Mouse (Mus musculus) hindbrain, embryonic 14.5 days (tissue): ENCODE measurements around the gene Cdk2ap1. TPM values are rescaled to one million over a fixed set of nuclear protein-coding genes. Genes with fewer than 3 reads are reported as not detected.
A peak's percentile ranks its signal among the peaks of the same experiment; 100 is the strongest.
"Not testable (repeated sequence)": the region's sequence is repeated elsewhere in the genome, so short reads cannot be mapped to it uniquely, and the experiment has no call there.

Experiments
- ATAC-seq: fragments of 200-750 bp; cut with Nextera tagmentation; 2 replicates; pipeline ENCODE4 v1.8.0; 2017; ENCODE audit warnings: moderate number of reproducible peaks, mild to moderate bottlenecking, moderate TSS enrichment, moderate library complexity; ENCODE audit not compliant: low FRiP score
- DNase-seq: peaks from one replicate; pipeline ENCODE4 v3.0.0-alpha.2; 2015; ENCODE audit warnings: low spot score
- H3K27ac ChIP-seq: fragments of 300-500 bp; sonication (generic); 2 replicates; pipeline ENCODE4 v1.5.1; 2014; ENCODE audit warnings: mild to moderate bottlenecking, moderate library complexity
- H3K27me3 ChIP-seq: fragments of 300-500 bp; sonication (generic); 2 replicates; pipeline ENCODE4 v1.6.1; 2014; ENCODE audit warnings: mild to moderate bottlenecking, low read length, mixed read lengths; ENCODE audit not compliant: control insufficient read depth, insufficient read depth
- H3K36me3 ChIP-seq: fragments of 300-500 bp; sonication (generic); replicated peaks from 2 replicates; pipeline ENCODE4 v1.6.1; 2014; ENCODE audit not compliant: control insufficient read depth, insufficient read depth
- H3K4me1 ChIP-seq: fragments of 300-500 bp; sonication (generic); replicated peaks from 2 replicates; pipeline ENCODE4 v1.6.1; 2014; ENCODE audit warnings: antibody characterized with exemption, low read length, mixed read lengths; ENCODE audit not compliant: control insufficient read depth, insufficient read depth
- H3K4me2 ChIP-seq: fragments of 300-500 bp; sonication (generic); replicated peaks from 2 replicates; pipeline ENCODE4 v1.6.1; 2014; ENCODE audit warnings: mild to moderate bottlenecking, moderate library complexity
- H3K4me3 ChIP-seq: fragments of 300-500 bp; sonication (generic); replicated peaks from 2 replicates; pipeline ENCODE4 v1.5.1; 2014; ENCODE audit warnings: mild to moderate bottlenecking, low read length
- H3K9ac ChIP-seq: fragments of 300-500 bp; sonication (generic); 2 replicates; pipeline ENCODE4 v1.6.1; 2014
- H3K9me3 ChIP-seq: fragments of 300-500 bp; sonication (generic); 2 replicates; pipeline ENCODE4 v1.6.1; 2016; ENCODE audit warnings: low read length; ENCODE audit not compliant: control insufficient read depth
- WGBS: fragments of 180-500 bp; shearing (Covaris S2); extraction: QIAGEN DNeasy Blood & Tissue Kit; methylation state at CpG from one replicate; pipeline ENCODE4 v1.1.7; 2014; 5-methylcytosine and 5-hydroxymethylcytosine counted together
- polyA plus RNA-seq: library from polyadenylated mRNA; unstranded; fragments of >200 nt; fragmentation: Nextera tagmentation; extraction: Ambion mirVana; gene quantifications from 2 replicates; pipeline ENCODE4 v1.2.1, GENCODE M21; 2014

The Cdk2ap1 gene
- polyA plus RNA-seq, 1 experiment from 2014 or later = 70.7 TPM

DNA sequence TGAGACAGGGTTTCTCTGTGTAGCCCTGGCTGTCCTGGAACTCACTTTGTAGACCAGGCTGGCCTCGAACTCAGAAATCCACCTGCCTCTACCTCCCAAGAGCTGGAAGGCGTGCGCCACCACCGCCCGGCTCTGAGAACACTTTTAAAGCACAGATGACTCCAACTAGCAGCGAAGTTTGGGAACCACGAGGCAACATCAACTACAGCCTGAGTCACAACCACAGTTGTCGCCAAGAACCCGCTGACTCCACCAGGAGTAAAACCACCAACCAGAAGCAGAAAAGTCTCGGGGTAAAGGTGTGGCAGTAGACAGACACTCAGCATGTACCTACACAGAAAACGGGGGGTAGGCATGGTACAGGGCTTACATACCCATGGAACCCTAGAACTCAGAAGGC, 52.8 kb downstream of the Cdk2ap1 start:
- no peak overlapping the region for H3K9ac ChIP-seq
- no peaks in the 10 kb centered on the region for H3K9me3 ChIP-seq
- H3K27me3 ChIP-seq = no peaks in the 10 kb centered on the region
- no peak overlapping the region for H3K4me2 ChIP-seq
- H3K27ac ChIP-seq = no peak overlapping the region
- ATAC-seq (no peak), DNase-seq (no peak)
- whole genome bisulfite sequencing = 91% methylated on average over 11 of the region's 11 CpGs
- peaks cover 78% of the 10 kb centered on the region for H3K36me3 ChIP-seq
- no peak overlapping the region for H3K4me3 ChIP-seq
- no peaks in the 10 kb centered on the region for H3K4me1 ChIP-seq

DNA sequence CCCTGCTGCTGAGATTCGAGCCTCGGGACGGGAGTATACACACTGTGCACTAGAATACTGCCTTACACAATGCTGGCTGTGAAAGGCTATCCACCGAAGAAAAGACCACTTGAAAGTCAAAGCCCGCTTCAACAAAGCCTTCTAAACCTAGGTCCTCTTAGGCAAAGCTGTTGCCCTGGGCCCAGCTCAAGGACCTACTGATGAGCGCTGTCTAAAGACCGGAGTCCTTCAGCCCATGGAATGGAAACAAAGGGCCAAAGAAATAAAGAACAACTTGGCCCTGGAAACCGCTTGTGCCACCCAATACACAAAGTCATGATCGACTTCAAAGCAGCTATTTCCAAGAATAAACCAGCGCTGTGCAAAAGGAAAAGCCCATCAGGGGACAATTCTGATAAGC, 53.7 kb downstream of the Cdk2ap1 start:
- Histone ChIP-seq H3K4me1 (no peaks in the 10 kb centered on the region), H3K27ac (no peak overlapping the region), H3K9ac (no peak overlapping the region), H3K27me3 (no peaks in the 10 kb centered on the region), H3K4me2 (no peak overlapping the region), H3K9me3 (no peaks in the 10 kb centered on the region), H3K4me3 (no peak overlapping the region), H3K36me3 (peaks cover 72% of the 10 kb centered on the region)
- ATAC-seq (no peak), DNase-seq (no peak)
- WGBS = 83% methylated on average over 10 of the region's 10 CpGs

DNA sequence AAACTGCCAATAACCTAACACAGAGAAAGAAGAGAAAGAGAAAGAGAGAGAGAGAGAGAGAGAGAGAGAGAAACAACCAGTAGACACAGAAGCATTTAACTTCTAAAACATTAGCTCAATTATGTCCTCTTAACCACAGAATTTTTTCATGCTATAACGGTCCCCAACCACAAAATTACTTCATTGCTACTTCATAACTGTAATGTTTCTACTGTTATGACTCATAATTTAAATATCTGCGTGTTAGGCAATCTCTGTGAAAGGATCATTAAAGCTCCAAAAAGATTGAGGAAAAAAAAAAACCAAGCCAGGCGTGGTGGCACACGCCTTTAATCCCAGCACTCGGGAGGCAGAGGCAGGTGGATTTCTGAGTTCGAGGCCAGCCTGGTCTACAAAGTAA, 60.0 kb downstream of the Cdk2ap1 start:
- not testable (repeated sequence) for ATAC-seq, H3K27ac ChIP-seq, H3K4me3 ChIP-seq, H3K4me1 ChIP-seq, H3K9ac ChIP-seq, H3K4me2 ChIP-seq, H3K27me3 ChIP-seq, H3K9me3 ChIP-seq, DNase-seq
- 97% methylated on average over 6 of the region's 6 CpGs for WGBS
- H3K36me3 ChIP-seq = peaks cover 72% of the 10 kb centered on the region

DNA sequence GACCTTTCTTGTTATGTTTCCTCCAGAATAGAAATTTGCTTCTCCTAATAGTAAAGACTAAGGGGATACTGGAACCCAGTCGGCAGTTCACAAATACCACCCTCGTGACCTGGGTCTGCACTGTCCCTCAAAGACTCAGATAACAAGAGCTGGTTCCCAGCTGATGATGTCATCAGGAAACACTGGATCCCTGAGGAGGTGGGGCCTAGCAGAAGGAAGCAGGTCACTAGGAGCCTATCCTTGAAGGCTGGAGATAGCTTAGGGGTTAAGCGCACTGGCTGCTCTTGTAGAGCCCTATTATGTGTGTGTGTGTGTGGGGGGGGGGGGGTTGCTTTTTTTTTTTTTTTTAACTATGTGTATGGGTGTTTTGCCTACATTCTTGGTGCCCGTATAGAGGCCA, 62.8 kb downstream of the Cdk2ap1 start:
- Histone ChIP-seq H3K27ac (no peak overlapping the region), H3K4me1 (no peaks in the 10 kb centered on the region), H3K27me3 (no peaks in the 10 kb centered on the region), H3K9me3 (no peaks in the 10 kb centered on the region), H3K9ac (no peak overlapping the region), H3K36me3 (peaks cover 62% of the 10 kb centered on the region), H3K4me2 (no peak overlapping the region), H3K4me3 (no peak overlapping the region)
- no peak for ATAC-seq
- no peak for DNase-seq
- whole genome bisulfite sequencing = 84% methylated on average over 4 of the region's 4 CpGs

DNA sequence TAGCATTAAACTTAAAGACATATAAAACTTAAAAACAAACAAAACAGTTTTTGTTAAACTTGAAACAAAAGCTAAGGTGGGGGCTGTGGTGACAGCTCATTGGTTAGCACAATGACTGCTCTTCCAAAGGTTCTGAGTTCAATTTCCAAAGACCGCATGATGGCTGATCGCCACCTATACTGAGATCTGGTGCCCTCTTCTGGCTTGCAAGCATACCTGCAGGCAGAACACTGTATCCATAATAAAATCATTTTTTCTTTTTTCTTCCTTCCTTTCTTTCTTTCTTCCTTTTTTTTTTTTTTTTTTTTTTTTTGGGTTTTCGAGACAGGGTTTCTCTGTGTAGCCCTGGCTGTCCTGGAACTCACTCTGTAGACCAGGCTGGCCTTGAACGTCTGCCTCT, 63.6 kb downstream of the Cdk2ap1 start:
- peaks cover 65% of the 10 kb centered on the region for H3K36me3 ChIP-seq
- peak; percentile 33 for DNase-seq
- not testable (repeated sequence) for H3K4me3 ChIP-seq, ATAC-seq, H3K27ac ChIP-seq, H3K4me1 ChIP-seq, H3K4me2 ChIP-seq, H3K9ac ChIP-seq, H3K9me3 ChIP-seq, H3K27me3 ChIP-seq
- WGBS = 56% methylated on average over 4 of the region's 4 CpGs

DNA sequence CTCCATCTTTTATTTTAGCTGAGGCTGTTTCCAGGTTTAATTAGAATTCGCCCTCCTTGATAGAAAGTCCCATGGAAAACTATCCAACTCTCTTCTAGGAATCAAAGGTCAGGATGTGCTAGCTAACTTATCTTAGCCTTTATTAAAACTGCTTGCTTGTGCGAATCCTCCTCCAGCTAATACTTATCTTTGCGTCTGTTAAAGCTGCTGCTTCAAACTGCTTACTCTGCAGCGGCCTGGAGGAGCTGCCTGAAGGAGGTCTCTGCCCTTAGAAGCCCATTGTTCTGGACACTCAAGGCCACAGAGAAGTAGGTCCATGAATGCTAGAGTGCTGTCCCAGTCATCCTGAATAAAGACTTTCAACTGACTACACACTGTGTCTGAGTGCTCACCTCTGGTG, 66.4 kb downstream of the Cdk2ap1 start:
- Histone ChIP-seq H3K4me2 (no peak overlapping the region), H3K27me3 (no peaks in the 10 kb centered on the region), H3K4me1 (no peaks in the 10 kb centered on the region), H3K9ac (no peak overlapping the region), H3K27ac (no peak overlapping the region), H3K4me3 (no peak overlapping the region), H3K36me3 (peaks cover 73% of the 10 kb centered on the region), H3K9me3 (no peaks in the 10 kb centered on the region)
- 97% methylated on average over 4 of the region's 4 CpGs for WGBS
- ATAC-seq (no peak), DNase-seq (no peak)

Other genes with a start within 250 kb of the Cdk2ap1 start
- gene Arl6ip4, start 247.0 kb downstream of the Cdk2ap1 start, polyA plus RNA-seq = 62.6 and 72.1 TPM in 2 replicates
- gene Pitpnm2, start 113.3 kb downstream of the Cdk2ap1 start, polyA plus RNA-seq = 13.5 and 15.1 TPM in 2 replicates
- 10.1 and 12.6 TPM in 2 replicates for gene Mphosph9, start 35.1 kb downstream of the Cdk2ap1 start, polyA plus RNA-seq
- gene 2810006K23Rik, start 35.0 kb downstream of the Cdk2ap1 start, polyA plus RNA-seq = 9.4 and 10.2 TPM in 2 replicates
- 87.6 and 89.3 TPM in 2 replicates for gene Sbno1, start 62.9 kb upstream of the Cdk2ap1 start, polyA plus RNA-seq
- gene Kmt5a, start 76.8 kb upstream of the Cdk2ap1 start, polyA plus RNA-seq = 23.1 and 23.2 TPM in 2 replicates
- 28.5 and 29.7 TPM in 2 replicates for gene Rilpl2, start 115.3 kb upstream of the Cdk2ap1 start, polyA plus RNA-seq
- 8.5 and 9.0 TPM in 2 replicates for gene Snrnp35, start 120.1 kb upstream of the Cdk2ap1 start, polyA plus RNA-seq
- gene Rilpl1, start 168.3 kb upstream of the Cdk2ap1 start, polyA plus RNA-seq = 13.2 and 15.2 TPM in 2 replicates
- 354 and 374 TPM in 2 replicates for gene Tmed2, start 177.6 kb upstream of the Cdk2ap1 start, polyA plus RNA-seq
- 18.8 and 22.7 TPM in 2 replicates for gene Ddx55, start 189.8 kb upstream of the Cdk2ap1 start, polyA plus RNA-seq
- 67.8 TPM in 2 replicates for gene Eif2b1, start 216.0 kb upstream of the Cdk2ap1 start, polyA plus RNA-seq
- gene Gtf2h3, start 216.1 kb upstream of the Cdk2ap1 start, polyA plus RNA-seq = 40.7 and 48.0 TPM in 2 replicates